In the genomic region with DNA sequence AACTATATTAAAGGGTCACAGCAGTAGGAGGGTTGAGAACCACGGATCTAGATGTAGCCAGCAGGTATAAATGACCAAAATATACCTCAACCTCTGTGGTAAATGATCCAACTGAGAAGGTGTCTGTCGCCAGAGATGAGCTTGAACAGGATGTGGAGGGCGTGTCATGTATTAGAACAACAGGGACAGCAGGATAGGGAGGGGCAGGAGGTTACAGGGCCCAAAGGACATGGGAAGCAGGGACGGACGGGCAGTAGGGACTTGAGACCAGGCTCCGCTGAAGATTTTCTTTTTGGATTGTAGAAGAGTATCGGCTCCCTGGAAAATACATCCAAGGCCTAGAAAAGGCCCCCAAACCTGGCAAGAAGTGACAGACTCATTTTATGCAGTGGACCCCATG, we compare ENCODE assay signal across 28 mouse cellular contexts. TPM values are rescaled to one million over a fixed set of nuclear protein-coding genes. Genes with fewer than 3 reads are reported as not detected.
A peak's percentile ranks its signal among the peaks of the same experiment; 100 is the strongest.
DNase-seq lines count a peak whose midpoint lies in the region; ATAC-seq and TF ChIP-seq lines count a peak whose summit lies in the region.
"Had no signal": no experiment of that assay in that cellular context is flagged by ENCODE, and none has a peak within 500 bp of the region (broad histone marks: within the 10 kb centered on the region; RNA-seq: fewer than 3 reads in every experiment).

No protein-coding gene starts in this region.

- no peaks in the 10 kb centered on the region for H3K79me2 ChIP-seq in heart, adult 2 months (replicated peaks; ENCODE audit: control insufficient read depth, insufficient read depth, low read length)

- peak overlapping the region; percentile 82 for H3K27ac ChIP-seq in heart, adult 2 months
- no peak overlapping the region for H3K27ac ChIP-seq in heart, embryonic 12.5 days (ENCODE audit: poor library complexity, severe bottlenecking)
- H3K27ac ChIP-seq in kidney, postnatal 0 days: 0 out of 2 replicates have a peak overlapping the region, but pooled peaks have one; percentile 13
- H3K27ac ChIP-seq in midbrain, embryonic 11.5 days (ENCODE audit: low read depth, low read length): no peak overlapping the region
- H3K27ac ChIP-seq in midbrain, embryonic 16.5 days (ENCODE audit: low read length): no peak overlapping the region
- no peak overlapping the region for H3K27ac ChIP-seq in liver, embryonic 12.5 days
- H3K27ac ChIP-seq: embryonic facial prominence, embryonic 12.5 days; heart, embryonic 10.5 days; hindbrain, embryonic 10.5 days; hindbrain, embryonic 15.5 days; liver, embryonic 15.5 days; lung, embryonic 15.5 days; midbrain, embryonic 12.5 days; neural tube, embryonic 13.5 days; stomach, postnatal 0 days had no signal

- peak overlapping the region; percentile 2 for H3K4me3 ChIP-seq in heart, adult 2 months
- H3K4me3 ChIP-seq in heart, embryonic 12.5 days: no peak overlapping the region
- no peak overlapping the region for H3K4me3 ChIP-seq in kidney, postnatal 0 days (replicated peaks; ENCODE audit: low read depth, low read length)
- no peak overlapping the region for H3K4me3 ChIP-seq in midbrain, embryonic 11.5 days (ENCODE audit: low read depth, low read length)
- H3K4me3 ChIP-seq in midbrain, embryonic 16.5 days (ENCODE audit: low read depth, low read length): no peak overlapping the region
- H3K4me3 ChIP-seq in liver, embryonic 12.5 days: no peak overlapping the region
- H3K4me3 ChIP-seq: embryonic facial prominence, embryonic 12.5 days; heart, embryonic 10.5 days; hindbrain, embryonic 10.5 days; hindbrain, embryonic 15.5 days; liver, embryonic 15.5 days; lung, embryonic 15.5 days; midbrain, embryonic 12.5 days; neural tube, embryonic 13.5 days had no signal

- H3K27me3 ChIP-seq in heart, adult 2 months (ENCODE audit: control insufficient read depth, insufficient read depth, low read length): no peaks in the 10 kb centered on the region
- H3K27me3 ChIP-seq in heart, embryonic 12.5 days (replicated peaks): no peaks in the 10 kb centered on the region
- no peaks in the 10 kb centered on the region for H3K27me3 ChIP-seq in kidney, postnatal 0 days (ENCODE audit: insufficient read depth, low read length)
- no peaks in the 10 kb centered on the region for H3K27me3 ChIP-seq in midbrain, embryonic 11.5 days (ENCODE audit: control insufficient read depth, insufficient read depth, low read length)
- no peaks in the 10 kb centered on the region for H3K27me3 ChIP-seq in midbrain, embryonic 16.5 days (ENCODE audit: control insufficient read depth, insufficient read depth, low read depth, low read length)
- H3K27me3 ChIP-seq in liver, embryonic 12.5 days (replicated peaks): no peaks in the 10 kb centered on the region
- H3K27me3 ChIP-seq: embryonic facial prominence, embryonic 12.5 days; hindbrain, embryonic 15.5 days; liver, embryonic 15.5 days; lung, embryonic 15.5 days; midbrain, embryonic 12.5 days; neural tube, embryonic 13.5 days had no signal

- no peak overlapping the region for H3K9ac ChIP-seq in heart, adult 2 months (ENCODE audit: low read depth, low read length)
- no peak overlapping the region for H3K9ac ChIP-seq in heart, embryonic 12.5 days
- H3K9ac ChIP-seq in kidney, postnatal 0 days (ENCODE audit: low read depth, low read length): no peak overlapping the region
- H3K9ac ChIP-seq in midbrain, embryonic 11.5 days (ENCODE audit: low read length): no peak overlapping the region
- no peak overlapping the region for H3K9ac ChIP-seq in midbrain, embryonic 16.5 days (ENCODE audit: low read depth, low read length)
- no peak overlapping the region for H3K9ac ChIP-seq in liver, embryonic 12.5 days
- H3K9ac ChIP-seq: embryonic facial prominence, embryonic 12.5 days; hindbrain, embryonic 15.5 days; liver, embryonic 15.5 days; lung, embryonic 15.5 days; midbrain, embryonic 12.5 days; neural tube, embryonic 13.5 days had no signal

- peak; percentile 50; the same call in 1 of the 2 replicates for TF ChIP-seq POLR2A in heart, adult 2 months (IDR thresholded peaks at IDR 0.05; ENCODE audit: insufficient read depth, low read depth, low read length)

- ATAC-seq in heart, embryonic 12.5 days (ENCODE audit: insufficient number of reproducible peaks, low FRiP score): no peak
- no peak for ATAC-seq in kidney, postnatal 0 days (replicated peaks; ENCODE audit: low FRiP score, low read depth)
- no peak for ATAC-seq in midbrain, embryonic 11.5 days (ENCODE audit: low FRiP score)
- ATAC-seq in midbrain, embryonic 16.5 days: no peak
- no peak for ATAC-seq in liver, embryonic 12.5 days
- ATAC-seq: CD4-positive, CD25-positive, alpha-beta regulatory T cell, adult 4 months; forebrain, embryonic 14.5 days had no signal

- H3K36me3 ChIP-seq in heart, adult 2 months (ENCODE audit: control insufficient read depth, insufficient read depth, low read length): no peaks in the 10 kb centered on the region; the same call in 1 of the 2 replicates
- H3K36me3 ChIP-seq in heart, embryonic 12.5 days: peaks cover 96% of the 10 kb centered on the region
- H3K36me3 ChIP-seq in kidney, postnatal 0 days (ENCODE audit: insufficient read depth, low read length): peaks cover 48% of the 10 kb centered on the region
- H3K36me3 ChIP-seq in midbrain, embryonic 11.5 days (ENCODE audit: control insufficient read depth, insufficient read depth, low read length): peaks cover 15% of the 10 kb centered on the region
- peaks cover 33% of the 10 kb centered on the region for H3K36me3 ChIP-seq in midbrain, embryonic 16.5 days (ENCODE audit: control insufficient read depth, insufficient read depth, low read length)
- H3K36me3 ChIP-seq in liver, embryonic 12.5 days: peaks cover 99% of the 10 kb centered on the region

- no peak for DNase-seq in heart, adult 2 months
- DNase-seq in kidney, postnatal 0 days (ENCODE audit: low spot score): no peak
- no peak for DNase-seq in kidney, postnatal 10 days
- peak; percentile 4 for DNase-seq in midbrain, embryonic 11.5 days (ENCODE audit: low spot score, missing footprints)
- peak; percentile 73 for DNase-seq in lung, postnatal 36 days
- DNase-seq: adrenal gland, postnatal 14 days; cerebellum, adult 11-12 months; cerebellum, adult 9-11 months; embryo, embryonic 11 days; gastrocnemius, postnatal 36 days; layer of hippocampus, adult 9-11 months; liver; right cerebral cortex, postnatal 4 days; thymus, postnatal 4 days had no signal

- H3K4me2 ChIP-seq in heart, embryonic 12.5 days: no peak overlapping the region
- H3K4me2 ChIP-seq in kidney, postnatal 0 days (ENCODE audit: low read length): no peak overlapping the region
- no peak overlapping the region for H3K4me2 ChIP-seq in midbrain, embryonic 11.5 days
- H3K4me2 ChIP-seq in midbrain, embryonic 16.5 days (ENCODE audit: low read length): no peak overlapping the region
- no peak overlapping the region for H3K4me2 ChIP-seq in liver, embryonic 12.5 days
- H3K4me2 ChIP-seq: embryonic facial prominence, embryonic 12.5 days; hindbrain, embryonic 15.5 days; liver, embryonic 15.5 days; lung, embryonic 15.5 days; midbrain, embryonic 12.5 days; neural tube, embryonic 13.5 days had no signal

- TF ChIP-seq EP300 in heart, adult 2 months (IDR thresholded peaks at IDR 0.05; ENCODE audit: insufficient read depth, low read depth, low read length): peak; percentile 46; the same call in 1 of the 2 replicates

- no peaks in the 10 kb centered on the region for H3K9me3 ChIP-seq in heart, embryonic 12.5 days (replicated peaks)
- no peaks in the 10 kb centered on the region for H3K9me3 ChIP-seq in kidney, postnatal 0 days (replicated peaks; ENCODE audit: low read length)
- no peaks in the 10 kb centered on the region for H3K9me3 ChIP-seq in midbrain, embryonic 11.5 days (ENCODE audit: control insufficient read depth, low read length)
- no peaks in the 10 kb centered on the region for H3K9me3 ChIP-seq in midbrain, embryonic 16.5 days (replicated peaks; ENCODE audit: control insufficient read depth, low read length, poor library complexity, severe bottlenecking)
- H3K9me3 ChIP-seq in liver, embryonic 12.5 days (replicated peaks): no peaks in the 10 kb centered on the region
- H3K9me3 ChIP-seq: embryonic facial prominence, embryonic 12.5 days; heart, embryonic 10.5 days; hindbrain, embryonic 10.5 days; hindbrain, embryonic 15.5 days; liver, embryonic 15.5 days; lung, embryonic 15.5 days; midbrain, embryonic 12.5 days; neural tube, embryonic 13.5 days had no signal

- intact Hi-C loops in heart, adult 2 months (cut with DNase I): no loop called here

- TF ChIP-seq CTCF in heart, adult 2 months (IDR thresholded peaks at IDR 0.05): no peak
- no peak for TF ChIP-seq CTCF in kidney, postnatal 0 days (IDR thresholded peaks at IDR 0.05; ENCODE audit: low read depth)

- H3K4me1 ChIP-seq in heart, adult 2 months (ENCODE audit: control insufficient read depth, insufficient read depth, low read length): peaks cover 6% of the 10 kb centered on the region
- H3K4me1 ChIP-seq in heart, embryonic 12.5 days (replicated peaks): peaks cover 4% of the 10 kb centered on the region
- H3K4me1 ChIP-seq in kidney, postnatal 0 days (replicated peaks; ENCODE audit: insufficient read depth, low read length): no peaks in the 10 kb centered on the region
- H3K4me1 ChIP-seq in midbrain, embryonic 11.5 days (ENCODE audit: control insufficient read depth, insufficient read depth, low read length): no peaks in the 10 kb centered on the region
- no peaks in the 10 kb centered on the region for H3K4me1 ChIP-seq in midbrain, embryonic 16.5 days (ENCODE audit: control insufficient read depth, insufficient read depth, low read length)
- H3K4me1 ChIP-seq in liver, embryonic 12.5 days: peaks cover 5% of the 10 kb centered on the region; the same call in 1 of the 2 replicates
- H3K4me1 ChIP-seq: embryonic facial prominence, embryonic 12.5 days; heart, embryonic 10.5 days; hindbrain, embryonic 15.5 days; lung, embryonic 15.5 days; midbrain, embryonic 12.5 days; neural tube, embryonic 13.5 days had no signal

- 48% methylated on average over 7 of the region's 7 CpGs for WGBS in heart, adult 2 months
- WGBS in heart, embryonic 12.5 days: 75% methylated on average over 7 of the region's 7 CpGs
- WGBS in kidney, postnatal 0 days: 83% methylated on average over 7 of the region's 7 CpGs
- 88% methylated on average over 7 of the region's 7 CpGs for WGBS in midbrain, embryonic 11.5 days
- 86% methylated on average over 7 of the region's 7 CpGs for WGBS in midbrain, embryonic 16.5 days
- 73% methylated on average over 7 of the region's 7 CpGs for WGBS in liver, embryonic 12.5 days (ENCODE audit: insufficient replicate concordance)

RNA-seq across cellular contexts. Expression of a gene that starts 20.0 kb away (rescaled TPM):
- total RNA-seq in heart, adult 2 months (2021): 10 to 100 TPM; 34.7 to 37.1 TPM
- polyA plus RNA-seq in heart, adult 2 months (2012; rRNA removed): 25.8 and 35.3 TPM in 2 replicates
- polyA plus RNA-seq in heart, embryonic 12.5 days (2016; fragmentation: Nextera tagmentation; extraction: Ambion mirVana): 45.8 and 51.8 TPM in 2 replicates
- 49.1 and 53.0 TPM in 2 replicates for polyA plus RNA-seq in kidney, postnatal 0 days (2015; fragmentation: Nextera tagmentation; extraction: Ambion mirVana)
- 55.7 and 56.7 TPM in 2 replicates for polyA plus RNA-seq in midbrain, embryonic 11.5 days (2014; fragmentation: Nextera tagmentation; extraction: Ambion mirVana)
- 46.8 and 51.1 TPM in 2 replicates for polyA plus RNA-seq in midbrain, embryonic 16.5 days (2015; fragmentation: Nextera tagmentation; extraction: Ambion mirVana)
- 42.2 and 42.6 TPM in 2 replicates for polyA plus RNA-seq in liver, embryonic 12.5 days (2016; fragmentation: Nextera tagmentation; extraction: Ambion mirVana)

RNA-seq across cellular contexts. Expression of a gene that starts 34.9 kb away (rescaled TPM):
- under 1 TPM; 0.48 to 0.70 TPM for total RNA-seq in heart, adult 2 months (2021)
- 0.16 and 0.32 TPM in 2 replicates for polyA plus RNA-seq in heart, adult 2 months (2012; rRNA removed)
- 6.5 and 8.8 TPM in 2 replicates for polyA plus RNA-seq in heart, embryonic 12.5 days (2016; fragmentation: Nextera tagmentation; extraction: Ambion mirVana)
- 5.2 and 5.8 TPM in 2 replicates for polyA plus RNA-seq in kidney, postnatal 0 days (2015; fragmentation: Nextera tagmentation; extraction: Ambion mirVana)
- 17.2 and 23.4 TPM in 2 replicates for polyA plus RNA-seq in midbrain, embryonic 11.5 days (2014; fragmentation: Nextera tagmentation; extraction: Ambion mirVana)
- polyA plus RNA-seq in midbrain, embryonic 16.5 days (2015; fragmentation: Nextera tagmentation; extraction: Ambion mirVana): 14.1 and 17.4 TPM in 2 replicates
- 17.6 and 17.7 TPM in 2 replicates for polyA plus RNA-seq in liver, embryonic 12.5 days (2016; fragmentation: Nextera tagmentation; extraction: Ambion mirVana)
- total RNA-seq: gastrocnemius, postnatal 36 days had no signal

Comparison
In these comparisons a context has a peak if more than half of its experiments do, and no peak if none do; other contexts are left out.
1. H3K27ac ChIP-seq: peak in heart, adult 2 months (single experiment) and kidney, postnatal 0 days (single experiment); none in heart, embryonic 12.5 days (single experiment), midbrain, embryonic 11.5 days (single experiment), midbrain, embryonic 16.5 days (single experiment) and liver, embryonic 12.5 days (single experiment).
2. DNase-seq: peak in midbrain, embryonic 11.5 days (single experiment) and lung, postnatal 36 days (single experiment); none in heart, adult 2 months (0 of 2), kidney, postnatal 0 days (single experiment) and kidney, postnatal 10 days (single experiment).